Mouse (Mus musculus): ENCODE results near the gene Akr1c19.

GRCm38 (mm10) chr13:4233536-4234172 lies 5.2 kb downstream of the Akr1c19 start:
- no peak for TF ChIP-seq POLR2A (IDR thresholded peaks at IDR 0.05; ENCODE audit: borderline replicate concordance, control insufficient read depth, low read depth, low read length)
- no peak for TF ChIP-seq CTCF (IDR thresholded peaks at IDR 0.05; ENCODE audit: control insufficient read depth, insufficient read depth, low read length)

Data from bone marrow, adult 2 months (tissue).